Mouse (Mus musculus) c-Kit-positive CD71-positive TER-119-negative erythroid progenitor cells, embryonic 14.5 days (primary cell): ENCODE measurements at regions not wholly inside any gene's neighbourhood (a gene's known extent, or its start where the extent isn't known, plus 50 kb on each side); places are given as distances from the start of the nearest gene placed in this dataset.
"Not testable (repeated sequence)": the region's sequence is repeated elsewhere in the genome, so short reads cannot be mapped to it uniquely, and the experiment has no call there.

Experiments used
- DNase-seq: peaks from one replicate; pipeline ENCODE4 v3.0.0-alpha.2; 2013; ENCODE audit warnings: low read depth

DNA sequence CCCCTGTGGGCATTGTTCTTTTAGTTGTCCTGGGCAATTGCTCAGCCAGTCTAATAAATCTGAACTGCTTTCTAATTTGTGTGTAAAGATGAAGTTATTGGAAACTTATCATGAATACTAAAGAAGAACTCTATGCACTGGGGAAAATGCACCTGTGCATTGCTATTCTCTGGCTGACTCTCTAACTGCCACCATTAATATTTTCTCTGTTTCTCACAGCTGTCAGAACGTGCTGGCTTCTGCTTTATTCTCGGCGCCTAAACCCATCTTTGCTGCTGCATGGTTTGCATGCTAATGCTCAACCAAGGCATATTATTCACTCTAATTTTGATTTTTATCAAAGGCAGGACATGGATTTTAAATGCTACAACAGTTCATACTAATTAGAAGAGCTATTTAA, 128.9 kb upstream of the Gm527 start:
- DNase-seq = no peak

- not testable (repeated sequence) for DNase-seq
Measured at GRCm38 (mm10) chr12:64808492-64808891, 109.2 kb upstream of the Gm527 start.

GRCm38 (mm10) chr12:64810081-64810480, 107.6 kb upstream of the Gm527 start:
- DNase-seq = no peak

- DNase-seq = no peak
Measured at GRCm38 (mm10) chr12:64815871-64816270, 101.8 kb upstream of the Gm527 start.

DNA sequence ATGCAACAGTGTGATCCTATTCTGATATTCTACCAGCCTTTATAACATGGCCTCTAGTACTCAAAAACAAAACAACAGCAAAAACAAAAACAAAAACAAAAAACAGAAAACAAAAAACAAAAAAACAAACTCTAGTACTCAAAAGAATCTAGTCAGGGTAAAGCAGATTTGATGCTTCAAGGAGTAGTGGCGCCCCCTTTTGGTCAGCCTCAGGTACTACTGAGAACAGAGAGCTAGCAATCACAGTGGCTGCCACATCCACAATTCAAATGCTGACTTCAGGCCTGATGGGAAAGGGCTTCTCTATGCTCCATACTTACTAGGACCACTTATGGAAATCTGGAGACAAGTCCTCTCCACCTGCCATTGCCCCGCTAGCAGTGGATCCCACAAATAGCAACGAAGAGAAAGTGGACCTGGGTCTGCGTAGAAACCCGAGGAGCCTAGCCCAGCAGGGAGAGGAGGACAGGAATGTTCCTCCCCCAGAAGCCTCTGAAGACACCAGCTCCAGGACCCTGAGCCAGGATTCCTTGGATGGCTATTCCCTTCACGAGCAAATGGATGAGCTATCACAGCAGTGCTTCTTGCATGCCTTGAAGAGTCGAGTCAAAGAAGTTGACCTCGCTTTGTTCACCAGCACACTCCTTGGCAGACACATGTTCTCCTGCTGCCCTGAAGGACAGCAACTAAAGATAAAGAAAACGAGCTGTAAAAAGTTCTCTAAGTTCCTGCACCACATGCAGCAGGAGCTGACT, 100.5 kb upstream of the Gm527 start:
- DNase-seq = no peak

DNA sequence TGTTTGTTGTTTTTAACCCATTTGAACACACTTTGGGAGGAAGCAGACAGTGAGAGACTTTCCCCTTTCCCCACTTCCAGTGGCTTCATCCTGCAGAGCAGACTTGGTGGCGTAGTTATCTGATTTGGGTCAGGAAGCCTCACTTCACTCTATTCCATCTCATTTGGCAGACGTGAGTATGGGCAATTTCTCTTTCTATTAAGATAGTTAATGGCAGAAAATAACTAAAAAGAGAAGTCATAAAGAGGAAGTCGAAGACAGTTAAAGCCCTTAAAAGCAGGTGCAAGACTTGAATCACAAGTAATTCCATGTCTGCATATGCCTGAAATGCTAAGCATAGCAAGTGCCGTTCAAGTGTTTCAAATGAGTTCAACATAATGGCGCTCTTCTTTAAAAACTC, 97.0 kb upstream of the Gm527 start:
- DNase-seq = no peak

GRCm38 (mm10) chr12:64829662-64830249, 88.0 kb upstream of the Gm527 start:
- peak; percentile 24 for DNase-seq

- no peak for DNase-seq
Measured at GRCm38 (mm10) chr12:64832313-64833151, 85.2 kb upstream of the Gm527 start.

DNA sequence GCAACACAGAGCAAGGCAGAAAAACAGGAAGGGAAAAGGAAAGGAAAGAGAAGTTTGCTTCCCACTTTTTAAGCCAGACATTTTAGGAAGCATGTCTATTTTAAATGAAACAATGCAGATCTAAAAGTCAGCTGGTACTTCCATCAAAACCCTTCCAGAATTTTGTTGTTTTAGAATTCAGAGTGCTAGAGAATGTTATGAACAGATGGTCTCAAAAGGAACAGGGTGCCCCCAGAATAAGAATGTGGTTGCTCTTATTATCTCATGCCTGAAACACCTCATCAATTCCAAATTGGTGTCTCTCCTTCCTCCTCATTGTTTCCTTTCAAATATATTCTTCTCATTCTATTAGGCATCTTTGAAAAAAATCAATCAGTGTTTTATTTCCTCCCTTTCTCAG, 60.0 kb upstream of the Gm527 start:
- no peak for DNase-seq
